Mouse (Mus musculus): Measurements from ENCODE around the gene Gm15128.
"Not testable (repeated sequence)": the region's sequence is repeated elsewhere in the genome, so short reads cannot be mapped to it uniquely, and the experiment has no call there.

The Gm15128 gene

DNA sequence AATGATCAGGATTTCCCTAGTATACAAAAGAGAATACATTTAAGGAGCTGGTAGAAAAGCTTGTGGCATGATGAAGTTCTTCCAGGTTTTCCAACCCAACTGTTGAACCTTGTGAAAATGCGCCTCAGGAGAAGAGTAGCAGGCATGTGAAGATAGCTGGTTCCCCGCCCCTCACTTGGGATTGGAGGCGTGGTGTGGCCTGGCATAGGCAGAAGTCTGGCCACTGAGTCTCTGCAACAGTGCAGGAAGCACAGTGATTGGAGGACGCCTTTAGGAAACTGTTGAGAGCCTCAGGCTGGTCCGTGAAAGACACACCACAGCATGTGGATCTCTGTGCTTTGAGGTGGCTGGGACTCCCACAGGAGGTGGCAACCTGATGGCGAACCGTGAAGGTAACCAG lies at the start of gene Gm15128:
Gm15128 (plus strand) TSS at position 301 of the 400 bp plus-strand sequence.
- DNase-seq: not testable (repeated sequence)

Data from cerebellum, adult 9-11 months (tissue).